Mouse (Mus musculus) layer of hippocampus, postnatal 10 days (tissue): Measurements from ENCODE around the gene Tcf25. TPM values are rescaled to one million over a fixed set of nuclear protein-coding genes. Genes with fewer than 3 reads are reported as not detected.
"Not testable (repeated sequence)": the region's sequence is repeated elsewhere in the genome, so short reads cannot be mapped to it uniquely, and the experiment has no call there.

Source experiments
- DNase-seq, 2 experiments: peaks; one replicate each; pipeline ENCODE4 v3.0.0; 2021; ENCODE audit warnings: low spot score in 2 of 2
- total RNA-seq, 2 experiments: library from RNA; stranded (reverse); gene quantifications; 2 replicates each; pipeline ENCODE4 v1.2.3; 2021

Tcf25 gene
- total RNA-seq, 2 experiments from 2014 or later: 439 to 445 TPM

DNA sequence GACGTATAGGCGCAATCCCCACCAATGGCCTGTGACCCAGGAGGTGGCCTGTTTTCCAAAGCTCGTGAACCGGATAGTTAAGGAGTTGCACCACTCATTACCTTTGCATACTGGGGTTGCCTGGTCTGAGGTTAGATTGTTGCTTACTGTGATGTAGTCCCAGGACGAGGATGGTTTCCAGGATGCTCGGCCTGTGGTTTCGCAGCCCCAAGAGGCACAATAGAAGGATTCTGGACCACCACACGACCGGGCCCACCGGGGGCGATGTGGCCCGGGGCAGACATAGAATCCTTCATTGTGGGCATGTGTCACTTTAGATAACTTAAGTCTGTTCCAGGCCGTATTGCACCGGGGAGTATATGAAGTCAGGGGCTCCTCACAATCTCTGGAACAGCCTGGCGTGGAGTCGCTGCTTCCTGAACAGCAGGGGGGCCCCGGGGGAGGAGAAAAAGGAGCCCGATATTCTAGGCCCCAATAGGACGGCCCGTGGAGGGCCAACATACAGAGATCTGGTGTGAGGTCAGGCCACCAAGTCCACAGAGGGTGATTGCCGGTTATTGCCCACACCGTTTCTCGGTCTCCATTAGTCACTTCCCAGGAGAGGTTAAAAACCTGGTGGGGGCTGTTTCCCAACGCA lies 54.2 kb downstream of the Tcf25 start:
- DNase-seq: no peak

GRCm38 (mm10) chr8:123428343-123428893 lies 54.9 kb downstream of the Tcf25 start:
- no peak for DNase-seq

- no peak for DNase-seq
These were observed 55.6 kb downstream of the Tcf25 start for GRCm38 (mm10) chr8:123428939-123429721.

GRCm38 (mm10) chr8:123429722-123430013 lies 56.1 kb downstream of the Tcf25 start:
- not testable (repeated sequence) for DNase-seq

- not testable (repeated sequence) for DNase-seq
These were observed 57.4 kb downstream of the Tcf25 start for GRCm38 (mm10) chr8:123430936-123431335.

- DNase-seq: no peak
These were observed 58.2 kb downstream of the Tcf25 start for GRCm38 (mm10) chr8:123431616-123432365.

- DNase-seq: no peak
These were observed 58.8 kb downstream of the Tcf25 start for GRCm38 (mm10) chr8:123432381-123432780.

GRCm38 (mm10) chr8:123433241-123433974 lies 59.9 kb downstream of the Tcf25 start:
- not testable (repeated sequence) for DNase-seq

- DNase-seq: no peak
These were observed 68.2 kb downstream of the Tcf25 start for GRCm38 (mm10) chr8:123441788-123442187.

DNA sequence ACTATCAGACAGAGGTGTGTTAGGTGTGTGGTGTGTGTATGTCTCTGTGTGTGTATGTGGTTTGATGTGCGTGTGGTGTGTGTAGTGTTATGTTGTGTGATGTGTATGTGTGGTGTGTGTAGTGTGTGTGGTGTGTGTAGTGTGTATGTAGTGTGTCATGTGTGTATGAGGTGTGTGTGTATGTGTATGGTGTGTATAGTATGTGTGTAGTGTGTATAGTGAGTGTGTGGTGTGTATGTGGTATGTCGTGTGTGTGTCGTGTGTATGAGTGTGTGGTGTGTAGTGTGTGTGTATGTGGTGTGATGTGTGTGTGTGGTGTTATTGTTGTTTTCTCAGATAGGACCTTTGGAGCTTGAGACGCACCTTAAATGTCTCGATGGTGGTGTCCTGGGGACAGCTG lies 68.8 kb downstream of the Tcf25 start:
- DNase-seq: no peak

DNA sequence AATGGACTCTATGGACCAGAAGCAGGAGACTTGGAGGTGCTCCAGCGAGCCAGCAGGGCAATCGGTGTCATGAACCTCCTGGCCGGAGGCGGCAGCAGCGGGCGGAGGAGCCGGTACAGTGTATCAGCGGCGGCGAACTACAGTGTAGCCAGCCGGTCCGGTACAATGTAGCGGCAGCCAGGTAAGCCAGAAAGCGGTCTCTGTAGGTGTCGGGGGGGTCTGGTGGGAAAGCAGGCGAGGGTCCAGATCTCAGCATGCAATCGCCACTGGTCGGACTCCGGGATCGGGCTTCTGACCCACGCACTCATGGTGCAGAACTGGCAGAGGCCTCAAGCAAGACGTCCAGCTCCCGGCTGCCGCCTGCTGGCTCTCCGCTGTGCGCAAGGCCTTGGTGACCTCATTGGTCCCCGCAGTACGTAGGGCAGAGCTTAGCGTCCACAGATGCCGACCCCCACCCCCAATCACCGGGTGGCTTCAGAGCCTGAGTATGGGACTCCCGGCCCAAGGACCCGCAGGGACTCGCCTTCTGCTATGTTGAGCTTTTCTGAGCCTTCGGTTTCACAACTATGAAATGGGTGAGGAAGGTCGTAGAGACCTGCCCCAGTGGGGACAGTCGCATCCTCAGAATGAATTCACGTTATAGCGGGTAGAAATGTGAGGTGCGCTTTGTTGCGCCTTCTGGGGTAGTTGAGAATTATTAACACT lies 69.5 kb downstream of the Tcf25 start:
- DNase-seq: peak; percentile 93 to 95

GRCm38 (mm10) chr8:123443576-123443921 lies 70.0 kb downstream of the Tcf25 start:
- DNase-seq: no peak

GRCm38 (mm10) chr8:123444131-123444530 lies 70.6 kb downstream of the Tcf25 start:
- no peak for DNase-seq

GRCm38 (mm10) chr8:123445981-123446380 lies 72.4 kb downstream of the Tcf25 start:
- DNase-seq: no peak

GRCm38 (mm10) chr8:123446799-123447198 lies 73.2 kb downstream of the Tcf25 start:
- no peak for DNase-seq

- DNase-seq: no peak
These were observed 77.2 kb downstream of the Tcf25 start for GRCm38 (mm10) chr8:123450783-123451182.

GRCm38 (mm10) chr8:123451747-123452146 lies 78.2 kb downstream of the Tcf25 start:
- not testable (repeated sequence) for DNase-seq

- DNase-seq: no peak
These were observed 78.6 kb downstream of the Tcf25 start for GRCm38 (mm10) chr8:123452149-123452548.

- no peak for DNase-seq
These were observed 79.7 kb downstream of the Tcf25 start for GRCm38 (mm10) chr8:123453291-123453690.
